Mouse (Mus musculus) midbrain, postnatal 0 days (tissue): Measurements from ENCODE around the gene Ninl. TPM values are rescaled to one million over a fixed set of nuclear protein-coding genes. Genes with fewer than 3 reads are reported as not detected.
A peak's percentile ranks its signal among the peaks of the same experiment; 100 is the strongest.

ENCODE experiments used
- ATAC-seq: fragments of 200-750 bp; cut with Nextera tagmentation; 2 replicates; pipeline ENCODE4 v1.8.0; 2017; ENCODE audit warnings: moderate number of reproducible peaks, mild to moderate bottlenecking, moderate TSS enrichment, moderate library complexity; ENCODE audit not compliant: low FRiP score
- DNase-seq: peaks from one replicate; pipeline ENCODE4 v3.0.0-alpha.2; 2015; ENCODE audit warnings: low spot score
- H3K27ac ChIP-seq: fragments of 300-500 bp; sonication (generic); 2 replicates; pipeline ENCODE4 v1.5.1; 2014; ENCODE audit warnings: low read depth, mild to moderate bottlenecking, low read length, mixed read lengths
- H3K27me3 ChIP-seq: fragments of 300-500 bp; sonication (generic); 2 replicates; pipeline ENCODE4 v1.6.1; 2014; ENCODE audit warnings: low read length, control low read depth, mixed read lengths; ENCODE audit not compliant: insufficient read depth
- H3K36me3 ChIP-seq: fragments of 300-500 bp; sonication (generic); 2 replicates; pipeline ENCODE4 v1.6.1; 2014; ENCODE audit warnings: low read length, control low read depth, mixed read lengths; ENCODE audit not compliant: insufficient read depth
- H3K4me1 ChIP-seq: fragments of 300-500 bp; sonication (generic); 2 replicates; pipeline ENCODE4 v1.6.1; 2014; ENCODE audit warnings: mild to moderate bottlenecking, control low read depth, antibody characterized with exemption, low read length, mixed read lengths; ENCODE audit not compliant: insufficient read depth
- H3K4me2 ChIP-seq: fragments of 300-500 bp; sonication (generic); 2 replicates; pipeline ENCODE4 v1.6.1; 2014; ENCODE audit warnings: low read depth, mild to moderate bottlenecking, low read length, mixed read lengths; ENCODE audit not compliant: poor library complexity, severe bottlenecking
- H3K4me3 ChIP-seq: fragments of 300-500 bp; sonication (generic); 2 replicates; pipeline ENCODE4 v1.5.1; 2014; ENCODE audit warnings: low read depth, mild to moderate bottlenecking, low read length, moderate library complexity
- H3K9ac ChIP-seq: fragments of 300-500 bp; sonication (generic); replicated peaks from 2 replicates; pipeline ENCODE4 v1.6.1; 2014; ENCODE audit warnings: mild to moderate bottlenecking, low read length, moderate library complexity, mixed read lengths; ENCODE audit not compliant: poor library complexity, severe bottlenecking
- H3K9me3 ChIP-seq: fragments of 300-500 bp; sonication (generic); 2 replicates; pipeline ENCODE4 v1.6.1; 2016; ENCODE audit warnings: low read length, control low read depth
- CTCF ChIP-seq: IDR thresholded peaks from 2 replicates; pipeline ENCODE4 v1.5.1; 2016; ENCODE audit warnings: antibody characterized with exemption, mild to moderate bottlenecking
- WGBS: fragments of 180-500 bp; shearing (Covaris S2); extraction: QIAGEN DNeasy Blood & Tissue Kit; methylation state at CpG from one replicate; pipeline ENCODE4 v1.1.7; 2014; 5-methylcytosine and 5-hydroxymethylcytosine counted together
- polyA plus RNA-seq: library from polyadenylated mRNA; unstranded; fragments of >200 nt; fragmentation: Nextera tagmentation; extraction: Ambion mirVana; gene quantifications from 2 replicates; pipeline ENCODE4 v1.2.1, GENCODE M21; 2015
- total RNA-seq: library from RNA; depleted of rRNA; stranded (reverse); fragments of >200 nt; gene quantifications from 2 replicates; pipeline ENCODE4 v1.2.3, GENCODE M21; 2014

Gene Ninl
- total and polyA plus RNA-seq, 2 experiments from 2014 or later = 2.6 to 7.8 TPM

- peak; percentile 98 for ATAC-seq
- Histone ChIP-seq H3K36me3 (0 out of 2 replicates have a peak, but pooled peaks cover 5% of the 10 kb centered on the region), H3K4me1 (peaks cover 3% of the 10 kb centered on the region; the same call in 1 of the 2 replicates), H3K4me2 (peak within 1 kb of the TSS; percentile 76), H3K9me3 (no peaks in the 10 kb centered on the region), H3K9ac (peak within 1 kb of the TSS; percentile 93), H3K27me3 (no peaks in the 10 kb centered on the region), H3K27ac (peak within 1 kb of the TSS; percentile 88), H3K4me3 (peak within 1 kb of the TSS; percentile 93)
- under 1% methylated on average over 66 of the region's 72 CpGs for WGBS
- DNase-seq = peak; percentile 98
- no peak for TF ChIP-seq CTCF
These were observed 134.8 kb downstream of the Ninl start, which contains the start of gene Abhd12 for GRCm38 (mm10) chr2:150904272-150904935. TSS of gene Abhd12 (minus strand) at chr2:150904741.

- peak overlapping the region; percentile 22 for H3K4me2 ChIP-seq
- H3K9me3 ChIP-seq = no peaks in the 10 kb centered on the region
- H3K27ac ChIP-seq = no peak overlapping the region
- TF ChIP-seq CTCF = no peak
- peak overlapping the region; percentile 17 for H3K4me3 ChIP-seq
- DNase-seq (no peak), ATAC-seq (no peak)
- H3K27me3 ChIP-seq = no peaks in the 10 kb centered on the region
- H3K36me3 ChIP-seq = 0 out of 2 replicates have a peak, but pooled peaks cover 5% of the 10 kb centered on the region
- 87% methylated on average over 8 of the region's 8 CpGs for whole genome bisulfite sequencing
- H3K9ac ChIP-seq = 0 out of 2 replicates have a peak overlapping the region, but pooled peaks have one; percentile 10
- H3K4me1 ChIP-seq = peaks cover 3% of the 10 kb centered on the region; the same call in 1 of the 2 replicates
These were observed 136.8 kb downstream of the Ninl start for GRCm38 (mm10) chr2:150902347-150902746.

- Histone ChIP-seq H3K9ac (no peak overlapping the region), H3K4me2 (no peak overlapping the region), H3K27me3 (no peaks in the 10 kb centered on the region), H3K4me1 (peaks cover 3% of the 10 kb centered on the region; the same call in 1 of the 2 replicates), H3K9me3 (no peaks in the 10 kb centered on the region), H3K27ac (no peak overlapping the region), H3K36me3 (0 out of 2 replicates have a peak, but pooled peaks cover 5% of the 10 kb centered on the region), H3K4me3 (no peak overlapping the region)
- WGBS = 93% methylated on average over 6 of the region's 6 CpGs
- no peak for DNase-seq
- no peak for ATAC-seq
- no peak for TF ChIP-seq CTCF
These were observed 138.8 kb downstream of the Ninl start for GRCm38 (mm10) chr2:150900341-150900740.

- TF ChIP-seq CTCF = no peak
- Histone ChIP-seq H3K27me3 (no peaks in the 10 kb centered on the region), H3K4me1 (no peaks in the 10 kb centered on the region), H3K36me3 (0 out of 2 replicates have a peak, but pooled peaks cover 5% of the 10 kb centered on the region), H3K27ac (no peak overlapping the region), H3K9me3 (no peaks in the 10 kb centered on the region), H3K4me3 (no peak overlapping the region), H3K4me2 (no peak overlapping the region), H3K9ac (no peak overlapping the region)
- ATAC-seq = no peak
- WGBS = 87% methylated on average over 7 of the region's 7 CpGs
- no peak for DNase-seq
These were observed 143.4 kb downstream of the Ninl start for GRCm38 (mm10) chr2:150895691-150896252.

GRCm38 (mm10) chr2:150894617-150895267 is 144.4 kb downstream of the Ninl start:
- 84% methylated on average over 2 of the region's 2 CpGs for WGBS
- no peak overlapping the region for H3K4me2 ChIP-seq
- H3K4me3 ChIP-seq = no peak overlapping the region
- no peak overlapping the region for H3K9ac ChIP-seq
- no peak for DNase-seq
- no peaks in the 10 kb centered on the region for H3K36me3 ChIP-seq
- H3K9me3 ChIP-seq = no peaks in the 10 kb centered on the region
- H3K4me1 ChIP-seq = no peaks in the 10 kb centered on the region
- H3K27ac ChIP-seq = no peak overlapping the region
- TF ChIP-seq CTCF = no peak
- H3K27me3 ChIP-seq = no peaks in the 10 kb centered on the region
- ATAC-seq = no peak

- 64% methylated on average over 2 of the region's 2 CpGs for WGBS
- no peak for TF ChIP-seq CTCF
- no peak for ATAC-seq
- no peaks in the 10 kb centered on the region for H3K27me3 ChIP-seq
- no peak overlapping the region for H3K4me3 ChIP-seq
- DNase-seq = no peak
- H3K27ac ChIP-seq = no peak overlapping the region
- no peak overlapping the region for H3K9ac ChIP-seq
- no peak overlapping the region for H3K4me2 ChIP-seq
- peaks cover 2% of the 10 kb centered on the region; the same call in 1 of the 2 replicates for H3K36me3 ChIP-seq
- no peaks in the 10 kb centered on the region for H3K4me1 ChIP-seq
- H3K9me3 ChIP-seq = no peaks in the 10 kb centered on the region
These were observed 151.8 kb downstream of the Ninl start for GRCm38 (mm10) chr2:150887370-150887769.
